Mouse (Mus musculus) left cerebral cortex, adult 2 months (tissue): ENCODE data around the gene Dcun1d3. TPM values are rescaled to one million over a fixed set of nuclear protein-coding genes. Genes with fewer than 3 reads are reported as not detected.

ENCODE experiments used
- DNase-seq, 2 experiments: peaks; one replicate each; pipeline ENCODE4 v3.0.0; 2021 to 2022; ENCODE audit warnings: low spot score in 2 of 2, mixed read lengths in 1 of 2; ENCODE audit errors: extremely low spot score in 1 of 2
- H3K27ac ChIP-seq: fragments of 200-600 bp; 2 replicates; pipeline ENCODE4 v1.8.1; 2022
- H3K4me3 ChIP-seq: fragments of 200-600 bp; 2 replicates; pipeline ENCODE4 v1.8.1; 2022
- CTCF ChIP-seq: fragments of 200-600 bp; IDR thresholded peaks from 2 replicates; pipeline ENCODE4 v1.8.1; 2022; ENCODE audit warnings: antibody characterized with exemption, mild to moderate bottlenecking, moderate library complexity
- intact Hi-C: fragments of 180-260 bp; cut with DNase I; formaldehyde crosslinking; loops from one replicate; pipeline ENCODE4 v1.15.1; 2025
- total RNA-seq, 2 experiments: library from RNA; stranded (reverse); gene quantifications; 2 replicates each; pipeline ENCODE4 v1.2.3; 2021

The Dcun1d3 gene
- total RNA-seq, 2 experiments from 2014 or later = 33.4 to 35.4 TPM

DNA sequence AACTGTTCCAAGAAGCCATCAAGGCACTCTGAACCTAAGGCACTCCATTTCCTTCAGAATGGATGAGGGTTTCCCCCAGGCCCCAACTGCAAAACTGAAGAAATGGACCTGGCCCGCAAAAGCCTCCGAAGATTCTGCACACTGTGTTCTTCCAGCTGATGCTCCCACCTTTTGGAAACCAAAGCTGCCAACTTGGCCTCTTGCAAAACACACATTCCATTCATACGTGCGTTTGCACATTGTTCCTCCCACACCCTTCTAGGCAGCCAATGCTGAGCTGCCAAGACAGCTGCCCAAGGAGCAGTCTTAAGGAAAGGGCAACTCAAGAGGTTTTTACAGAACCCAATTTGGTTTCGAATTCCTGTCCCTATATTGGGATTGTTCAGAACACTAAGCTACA lies 45.4 kb downstream of the Dcun1d3 start:
- H3K27ac ChIP-seq = no peak overlapping the region

DNA sequence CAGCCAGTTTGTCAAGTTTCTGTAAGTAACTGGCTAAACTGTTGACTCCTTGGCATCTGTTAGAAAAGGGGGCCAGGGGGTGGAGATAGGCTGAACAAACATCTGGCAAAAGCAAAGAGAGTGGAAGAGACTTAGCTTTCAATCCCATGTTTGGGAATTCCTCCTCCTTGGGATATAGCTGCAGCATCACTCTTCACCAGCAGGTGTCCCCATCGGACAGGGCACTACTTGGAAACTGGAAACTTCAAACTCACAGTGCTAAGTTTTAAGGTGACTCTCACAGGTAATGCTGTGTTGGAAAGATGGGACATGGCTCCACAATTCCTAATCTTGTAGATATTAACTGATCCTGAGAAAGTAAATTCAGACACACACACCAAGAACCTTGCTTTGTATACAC lies 47.0 kb downstream of the Dcun1d3 start:
- DNase-seq = peak; percentile 54 to 77
- intact Hi-C loops = loop anchor here (2.0 to 5.0 kb wide), 4 partner anchors 208 to 478 kb away; partner anchors contain the start of genes Abca14, Abca15 and Crym
- TF ChIP-seq CTCF = peak; percentile 98

More for the DNA sequence above, 45.4 kb downstream of the Dcun1d3 start:
- TF ChIP-seq CTCF = no peak
- intact Hi-C loops = no loop called here
- no peak overlapping the region for H3K4me3 ChIP-seq
- peak in 1 of 2 experiments; percentile 16 for DNase-seq

DNA sequence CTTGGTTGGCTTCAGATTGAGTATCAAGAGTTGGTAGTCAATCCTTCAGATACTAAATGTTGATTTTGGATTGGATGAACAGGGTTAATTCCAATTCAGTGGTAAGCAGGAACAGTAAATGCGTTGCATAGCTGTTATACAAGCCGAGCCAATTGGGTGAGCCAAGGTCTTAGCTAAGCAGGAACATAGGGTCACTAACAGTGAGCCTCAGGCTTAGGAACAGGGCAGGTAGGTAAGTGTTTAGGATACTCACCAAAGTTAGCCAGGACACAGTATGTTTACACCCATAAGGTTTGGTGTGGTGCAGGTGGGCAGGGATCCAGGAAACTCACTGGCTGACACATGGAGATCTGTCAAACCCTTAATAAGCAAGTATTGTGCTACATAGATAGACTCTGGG lies 48.7 kb downstream of the Dcun1d3 start:
- intact Hi-C loops = loop anchor here (5.0 kb wide), 2 partner anchors 210 to 480 kb away; partner anchors contain the start of gene Abca15
- H3K27ac ChIP-seq = no peak overlapping the region
- no peak overlapping the region for H3K4me3 ChIP-seq
- no peak for TF ChIP-seq CTCF
- no peak for DNase-seq

More for the DNA sequence above, 47.0 kb downstream of the Dcun1d3 start:
- Histone ChIP-seq H3K4me3 (no peak overlapping the region), H3K27ac (no peak overlapping the region)

DNA sequence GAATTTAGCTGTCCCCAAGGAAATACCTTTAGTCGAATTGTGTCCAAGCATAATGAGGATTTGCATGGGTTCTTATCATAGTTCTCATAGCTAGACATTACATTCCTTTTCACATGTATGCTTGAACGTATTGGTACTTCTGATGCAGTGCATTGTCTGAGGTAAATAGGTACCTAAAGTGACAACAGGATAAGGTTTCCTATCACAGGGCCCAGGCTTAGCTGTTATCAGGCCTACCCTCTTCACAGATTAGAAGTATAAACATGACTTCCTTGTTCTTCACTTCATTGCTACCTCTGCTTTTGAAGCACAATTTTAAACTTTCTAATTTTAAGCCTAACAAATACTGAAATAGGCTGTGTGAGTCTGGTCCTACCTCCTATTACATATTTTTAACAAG lies 50.6 kb downstream of the Dcun1d3 start:
- H3K27ac ChIP-seq = no peak overlapping the region
- no peak for DNase-seq
- H3K4me3 ChIP-seq = no peak overlapping the region
- intact Hi-C loops = loop anchor here (5.0 kb wide), 2 partner anchors 212 to 482 kb away; partner anchors contain the start of gene Abca15
- TF ChIP-seq CTCF = no peak

DNA sequence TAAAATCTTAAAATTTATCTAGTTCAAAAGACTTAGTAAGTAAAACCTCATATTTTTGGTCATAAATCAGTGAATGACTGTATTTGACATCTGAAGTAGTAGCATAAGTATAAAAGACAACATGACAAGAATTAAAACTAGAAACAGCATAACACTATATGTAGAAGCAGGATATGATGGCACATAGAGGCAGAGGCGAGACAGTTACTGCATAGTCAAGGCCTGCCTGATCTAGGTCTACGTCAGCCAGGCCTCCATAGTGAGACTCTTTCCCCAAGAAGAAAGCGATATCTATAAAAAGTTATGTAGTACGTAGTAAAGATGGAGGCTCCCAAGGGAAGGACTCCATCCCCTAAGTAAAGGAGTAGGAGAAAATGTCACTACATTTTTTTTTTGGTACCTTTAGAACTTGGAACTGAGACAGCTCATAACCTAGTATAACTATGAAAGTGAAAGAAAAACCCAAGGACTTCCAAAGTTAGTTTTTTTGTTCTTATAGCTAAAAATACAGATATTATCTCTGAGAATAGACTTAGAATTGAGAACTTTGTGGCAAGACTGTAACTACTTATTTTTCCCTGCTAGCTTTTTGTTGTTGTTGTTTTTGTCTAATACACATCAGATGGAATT lies 54.2 kb downstream of the Dcun1d3 start:
- Histone ChIP-seq H3K27ac (no peak overlapping the region), H3K4me3 (no peak overlapping the region)
- no peak for TF ChIP-seq CTCF
- no peak for DNase-seq
- intact Hi-C loops = no loop called here

- H3K4me3 ChIP-seq = no peak overlapping the region
- no peak overlapping the region for H3K27ac ChIP-seq
- no peak for TF ChIP-seq CTCF
- intact Hi-C loops = no loop called here
- no peak for DNase-seq
These were observed 59.9 kb downstream of the Dcun1d3 start for GRCm38 (mm10) chr7:119835996-119836777.

- Histone ChIP-seq H3K27ac (no peak overlapping the region), H3K4me3 (no peak overlapping the region)
- no peak for TF ChIP-seq CTCF
- intact Hi-C loops = no loop called here
- DNase-seq = no peak
These were observed 60.7 kb downstream of the Dcun1d3 start for GRCm38 (mm10) chr7:119835371-119835770.

DNA sequence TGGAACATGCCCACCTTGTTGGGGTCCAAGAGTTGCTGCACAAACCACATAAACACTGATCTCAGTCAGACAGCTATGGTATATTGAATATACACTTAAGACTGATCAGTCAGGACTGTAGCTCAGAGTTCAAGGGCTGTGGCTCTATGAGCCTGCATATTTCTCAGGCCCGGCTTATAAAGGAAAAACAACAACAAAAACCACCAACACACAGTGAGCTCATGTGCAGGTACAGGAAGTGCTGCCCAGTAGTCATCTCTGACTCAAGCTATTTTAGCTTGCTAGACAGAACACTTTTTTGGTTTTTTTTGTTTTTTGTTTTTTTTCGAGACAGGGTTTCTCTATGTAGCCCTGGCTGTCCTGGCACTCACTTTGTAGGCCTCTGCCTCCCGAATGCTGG lies 87.4 kb downstream of the Dcun1d3 start:
- intact Hi-C loops = no loop called here
- no peak for TF ChIP-seq CTCF
- H3K4me3 ChIP-seq = no peak overlapping the region
- no peak for DNase-seq
- no peak overlapping the region for H3K27ac ChIP-seq

- H3K4me3 ChIP-seq = no peak overlapping the region
- intact Hi-C loops = no loop called here
- no peak for TF ChIP-seq CTCF
- no peak for DNase-seq
- H3K27ac ChIP-seq = no peak overlapping the region
These were observed 88.7 kb downstream of the Dcun1d3 start for GRCm38 (mm10) chr7:119807396-119807795.

Other genes with a start within 250 kb of the Dcun1d3 start
- gene Acsm4, start 206.3 kb downstream of the Dcun1d3 start, total RNA-seq = not detected
- gene Thumpd1, start 175.5 kb downstream of the Dcun1d3 start, total RNA-seq = 10 to 100 TPM; 43.0 to 44.6 TPM
- gene Acsm3, start 135.4 kb downstream of the Dcun1d3 start, total RNA-seq = not detected
- 1 to 10 TPM in 1 of 2 experiments, under 1 TPM in 1; 0.47 to 1.9 TPM for gene Rexo5, start 102.3 kb downstream of the Dcun1d3 start, total RNA-seq
- 1 to 10 TPM; 8.2 to 8.8 TPM for gene Eri2, start 102.2 kb downstream of the Dcun1d3 start, total RNA-seq
- gene Lyrm1, start 437 bp downstream of the Dcun1d3 start, total RNA-seq = 10 to 100 TPM; 13.2 to 14.4 TPM
- under 1 TPM; 0.09 to 0.26 TPM for gene Dnah3, start 199.0 kb upstream of the Dcun1d3 start, total RNA-seq
- gene Tmem159, start 206.1 kb upstream of the Dcun1d3 start, total RNA-seq = 10 to 100 TPM; 11.2 to 13.4 TPM
- gene Zp2, start 249.0 kb upstream of the Dcun1d3 start, total RNA-seq = under 1 TPM; 0.26 to 0.29 TPM